Mouse (Mus musculus) CH12.LX (cell line): Measurements from ENCODE around the gene Syne1. TPM values are rescaled to one million over a fixed set of nuclear protein-coding genes. Genes with fewer than 3 reads are reported as not detected.

Experiments used
- DNase-seq: peaks from one replicate; pipeline ENCODE4 v3.0.0-alpha.2; 2013; ENCODE audit errors: extremely low read depth
- H3K27ac ChIP-seq: 2 replicates; pipeline ENCODE4 v1.5.1; 2012; ENCODE audit warnings: low read depth, mild to moderate bottlenecking, control low read depth, moderate library complexity; ENCODE audit not compliant: insufficient read depth
- H3K27me3 ChIP-seq: replicated peaks from 2 replicates; pipeline ENCODE3; 2012; ENCODE audit warnings: inconsistent platforms
- H3K36me3 ChIP-seq, 2 experiments: replicated peaks in 1 of 2; 2 replicates each; pipeline versions ENCODE3 to v1.6.1; 2012; ENCODE audit warnings: inconsistent platforms in 1 of 2, low read length in 1 of 2, mild to moderate bottlenecking in 1 of 2, mixed read lengths in 1 of 2, moderate library complexity in 1 of 2; ENCODE audit not compliant: control insufficient read depth in 1 of 2, insufficient read depth in 1 of 2
- H3K4me1 ChIP-seq, 2 experiments: 2 replicates each; pipeline ENCODE4 v1.6.1; 2012; ENCODE audit warnings: inconsistent platforms in 1 of 2, moderate library complexity in 1 of 2; ENCODE audit not compliant: insufficient read depth in 2 of 2, control insufficient read depth in 1 of 2
- H3K4me2 ChIP-seq: 2 replicates; pipeline ENCODE4 v1.6.1; 2012; ENCODE audit warnings: low read depth, mild to moderate bottlenecking, control low read depth; ENCODE audit not compliant: poor library complexity, insufficient read depth, severe bottlenecking
- H3K4me3 ChIP-seq, 3 experiments: fragments of 150-350 bp in 1 of 3; sonication (generic) in 1 of 3; replicated peaks in 1 of 3; 2 replicates each; pipeline versions ENCODE3 to v1.5.1; 2011 to 2012; ENCODE audit warnings: low read depth in 2 of 3, low read length in 2 of 3, mild to moderate bottlenecking in 2 of 3, moderate library complexity in 2 of 3, control low read depth in 1 of 3, improper control_type of control experiment in 1 of 3, inconsistent platforms in 1 of 3, mixed read lengths in 1 of 3; ENCODE audit not compliant: poor library complexity in 1 of 3
- H3K79me2 ChIP-seq: replicated peaks from 2 replicates; pipeline ENCODE4 v1.6.1; 2012; ENCODE audit warnings: mild to moderate bottlenecking, moderate library complexity; ENCODE audit not compliant: control insufficient read depth, poor library complexity, insufficient read depth, severe bottlenecking; ENCODE audit errors: extremely low read depth
- H3K9ac ChIP-seq: 2 replicates; pipeline ENCODE4 v1.6.1; 2012; ENCODE audit warnings: low read depth, mild to moderate bottlenecking, control low read depth, moderate library complexity; ENCODE audit not compliant: insufficient read depth
- H3K9me3 ChIP-seq: replicated peaks from 2 replicates; pipeline ENCODE3; 2012; ENCODE audit warnings: low read length, inconsistent platforms, mixed read lengths
- BHLHE40 ChIP-seq: IDR thresholded peaks from 2 replicates; pipeline ENCODE4 v1.6.1; 2011; ENCODE audit warnings: mild to moderate bottlenecking, low read depth, low read length, improper control_type of control experiment
- CHD1 ChIP-seq: IDR thresholded peaks from 2 replicates; pipeline ENCODE4 v1.6.1; 2012; ENCODE audit warnings: low read depth, low read length, improper control_type of control experiment, inconsistent platforms
- CTCF ChIP-seq, 2 experiments: IDR thresholded peaks in 1 of 2; conservative IDR thresholded peaks in 1 of 2; 2 replicates each; pipeline ENCODE4 v1.5.1; 2011 to 2012; ENCODE audit warnings: low read depth in 2 of 2, low read length in 2 of 2, improper control_type of control experiment in 1 of 2, inconsistent platforms in 1 of 2, mild to moderate bottlenecking in 1 of 2, moderate library complexity in 1 of 2
- E2F4 ChIP-seq: IDR thresholded peaks from 2 replicates; pipeline ENCODE4 v1.6.1; 2011; ENCODE audit warnings: low read depth, low read length, improper control_type of control experiment; ENCODE audit not compliant: insufficient replicate concordance
- ELF1 ChIP-seq: IDR thresholded peaks from 2 replicates; pipeline ENCODE4 v1.6.1; 2014; ENCODE audit warnings: low read depth, mild to moderate bottlenecking, inconsistent platforms, low read length, improper control_type of control experiment
- EP300 ChIP-seq: IDR thresholded peaks from 2 replicates; pipeline ENCODE4 v1.6.1; 2011; ENCODE audit warnings: low read length, improper control_type of control experiment
- ETS1 ChIP-seq: conservative IDR thresholded peaks from 2 replicates; pipeline ENCODE4 v1.6.1; 2012; ENCODE audit warnings: low read depth, mild to moderate bottlenecking, inconsistent platforms, low read length, improper control_type of control experiment, moderate library complexity
- GABPA ChIP-seq: IDR thresholded peaks from 2 replicates; pipeline ENCODE4 v1.6.1; 2012; ENCODE audit warnings: low read depth, low read length, improper control_type of control experiment, inconsistent platforms; ENCODE audit not compliant: insufficient replicate concordance
- HCFC1 ChIP-seq: IDR thresholded peaks from 2 replicates; pipeline ENCODE4 v1.6.1; 2012; ENCODE audit warnings: low read depth, mild to moderate bottlenecking, inconsistent platforms, low read length, improper control_type of control experiment
- IRF4 ChIP-seq: IDR thresholded peaks from 2 replicates; pipeline ENCODE4 v1.6.1; 2014; ENCODE audit warnings: low read depth, mild to moderate bottlenecking, inconsistent platforms, low read length, improper control_type of control experiment
- JUND ChIP-seq: conservative IDR thresholded peaks from 2 replicates; pipeline ENCODE4 v1.6.1; 2011; ENCODE audit warnings: low read depth, low read length, improper control_type of control experiment
- KAT2A ChIP-seq: IDR thresholded peaks from 2 replicates; pipeline ENCODE4 v1.6.1; 2012; ENCODE audit warnings: low read length, improper control_type of control experiment, inconsistent platforms; ENCODE audit not compliant: insufficient replicate concordance
- MAFK ChIP-seq: IDR thresholded peaks from 2 replicates; pipeline ENCODE4 v1.6.1; 2011; ENCODE audit warnings: low read length, improper control_type of control experiment; ENCODE audit not compliant: insufficient replicate concordance
- MAX ChIP-seq: IDR thresholded peaks from 2 replicates; pipeline ENCODE4 v1.6.1; 2011; ENCODE audit warnings: low read length, improper control_type of control experiment
- MEF2A ChIP-seq: IDR thresholded peaks from 2 replicates; pipeline ENCODE4 v1.6.1; 2014; ENCODE audit warnings: low read depth, mild to moderate bottlenecking, inconsistent platforms, low read length, improper control_type of control experiment, borderline replicate concordance
- MXI1 ChIP-seq: IDR thresholded peaks from 2 replicates; pipeline ENCODE4 v1.6.1; 2011; ENCODE audit warnings: mild to moderate bottlenecking, low read depth, low read length, improper control_type of control experiment
- MYC ChIP-seq: IDR thresholded peaks from 2 replicates; pipeline ENCODE4 v1.6.1; 2011; ENCODE audit warnings: low read depth, mild to moderate bottlenecking, improper control_type of control experiment, low read length
- NELFE ChIP-seq: IDR thresholded peaks from 2 replicates; pipeline ENCODE4 v1.6.1; 2011; ENCODE audit warnings: low read depth, low read length, improper control_type of control experiment
- NRF1 ChIP-seq: IDR thresholded peaks from 2 replicates; pipeline ENCODE4 v1.6.1; 2014; ENCODE audit warnings: low read depth, mild to moderate bottlenecking, inconsistent platforms, low read length, improper control_type of control experiment, moderate library complexity
- PAX5 ChIP-seq: IDR thresholded peaks from 2 replicates; pipeline ENCODE4 v1.6.1; 2012; ENCODE audit warnings: low read length, inconsistent platforms, mixed read lengths
- POLR2A ChIP-seq: IDR thresholded peaks from 2 replicates; pipeline ENCODE4 v1.6.1; 2011; ENCODE audit warnings: low read depth, mild to moderate bottlenecking, improper control_type of control experiment, low read length
- POLR2AphosphoS2 ChIP-seq: IDR thresholded peaks from 2 replicates; pipeline ENCODE4 v1.6.1; 2011; ENCODE audit warnings: low read depth, low read length, improper control_type of control experiment
- RAD21 ChIP-seq: IDR thresholded peaks from 2 replicates; pipeline ENCODE4 v1.6.1; 2011; ENCODE audit warnings: low read depth, mild to moderate bottlenecking, low read length, improper control_type of control experiment, moderate library complexity
- RCOR1 ChIP-seq: conservative IDR thresholded peaks from 2 replicates; pipeline ENCODE4 v1.6.1; 2012; ENCODE audit warnings: low read depth, mild to moderate bottlenecking, inconsistent platforms, low read length, improper control_type of control experiment
- SIN3A ChIP-seq: IDR thresholded peaks from 2 replicates; pipeline ENCODE4 v1.6.1; 2012; ENCODE audit warnings: low read length, improper control_type of control experiment, inconsistent platforms
- SMC3 ChIP-seq: IDR thresholded peaks from 2 replicates; pipeline ENCODE4 v1.6.1; 2011; ENCODE audit warnings: low read depth, low read length, improper control_type of control experiment
- TCF12 ChIP-seq: IDR thresholded peaks from 2 replicates; pipeline ENCODE4 v1.6.1; 2014; ENCODE audit warnings: low read depth, mild to moderate bottlenecking, inconsistent platforms, low read length, improper control_type of control experiment
- USF1 ChIP-seq: IDR thresholded peaks from 2 replicates; pipeline ENCODE4 v1.6.1; 2014; ENCODE audit warnings: low read depth, mild to moderate bottlenecking, inconsistent platforms, low read length, improper control_type of control experiment
- USF2 ChIP-seq: conservative IDR thresholded peaks from 2 replicates; pipeline ENCODE4 v1.6.1; 2011; ENCODE audit warnings: low read depth, low read length, improper control_type of control experiment
- ZC3H11A ChIP-seq: IDR thresholded peaks from 2 replicates; pipeline ENCODE4 v1.6.1; 2012; ENCODE audit warnings: low read depth, mild to moderate bottlenecking, inconsistent platforms, low read length, improper control_type of control experiment
- ZMIZ1 ChIP-seq: IDR thresholded peaks from 2 replicates; pipeline ENCODE4 v1.6.1; 2012; ENCODE audit warnings: low read depth, mild to moderate bottlenecking, inconsistent platforms, low read length, improper control_type of control experiment
- ZNF384 ChIP-seq: IDR thresholded peaks from 2 replicates; pipeline ENCODE4 v1.6.1; 2012; ENCODE audit warnings: low read depth, low read length, improper control_type of control experiment, inconsistent platforms
- dilution Hi-C: fragments of 300-500 bp; cut with MboI; formaldehyde crosslinking; loops from 2 replicates; pipeline ENCODE4 v1.14.3; 2020; ENCODE audit warnings: low sequenced_read_pairs; ENCODE audit not compliant: extremely low pct_unique_long_range_greater_than_20kb, extremely low pct_ligation_motif_present
- in situ Hi-C: fragments of 300-500 bp; cut with MboI; formaldehyde crosslinking; loops from 3 replicates; pipeline ENCODE4 v1.14.3; 2019; ENCODE audit warnings: low sequenced_read_pairs, low pct_ligation_motif_present, low pct_unique_long_range_greater_than_20kb, mixed read lengths
- polyA plus RNA-seq: library from polyadenylated mRNA; unstranded; fragments of >175 nt; gene quantifications from 2 replicates; pipeline ENCODE4 v1.2.1, GENCODE M21; 2012; ENCODE audit warnings: low read depth; ENCODE audit not compliant: insufficient read length
- total RNA-seq, 2 experiments: library from RNA; depleted of rRNA; stranded (reverse); fragments of 300-350 nt in 1 of 2; fragments of >200 nt in 1 of 2; gene quantifications; 2 replicates each; pipeline ENCODE4 v1.2.3; 2012 to 2014

Syne1 gene
- total RNA-seq (2012; rRNA removed) (3.0 and 3.1 TPM in 2 replicates), total RNA-seq (2014; rRNA removed) (3.6 TPM in 2 replicates), polyA plus RNA-seq (6.0 and 7.6 TPM in 2 replicates)

DNA sequence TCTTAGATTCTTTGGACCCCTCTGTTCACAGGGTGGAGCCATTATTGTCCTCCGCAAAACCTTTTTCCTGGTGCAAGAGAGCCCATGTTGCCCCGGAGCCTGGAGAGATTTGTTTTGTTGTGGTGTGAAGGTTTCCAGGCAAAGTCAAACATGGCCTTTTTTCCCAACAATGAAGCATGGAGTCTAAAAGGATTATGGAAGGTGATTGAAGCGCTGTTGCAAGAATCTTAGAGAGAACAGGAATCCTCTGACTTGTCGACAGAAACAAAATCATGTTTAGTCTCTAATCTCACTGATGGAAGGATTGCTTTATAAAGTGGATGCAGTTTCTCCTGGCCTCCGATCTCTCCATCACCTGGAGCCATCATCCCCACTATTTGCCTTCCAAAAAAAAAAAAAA, at the start of gene Syne1:
TSS of gene Syne1 (minus strand) at position 101 of the 400 bp plus-strand sequence.
- no peak for TF ChIP-seq POLR2A
- TF ChIP-seq ZMIZ1: no peak
- no peak for TF ChIP-seq CTCF (conservative IDR thresholded peaks at IDR 0.05 in 1 of 2, IDR thresholded peaks at IDR 0.05 in 1 of 2; ENCODE audit: low read depth in 2 of 2, low read length in 2 of 2)
- no peak for TF ChIP-seq E2F4
- no peak for TF ChIP-seq RCOR1
- TF ChIP-seq MAX: no peak
- no peak for TF ChIP-seq MEF2A
- TF ChIP-seq GABPA: no peak
- TF ChIP-seq SIN3A: no peak
- TF ChIP-seq MXI1: no peak
- TF ChIP-seq NELFE: no peak
- no peak for TF ChIP-seq USF2
- TF ChIP-seq PAX5: no peak
- TF ChIP-seq IRF4: no peak
- no peak for TF ChIP-seq POLR2AphosphoS2
- TF ChIP-seq CHD1: no peak
- no peak for TF ChIP-seq HCFC1
- TF ChIP-seq JUND: no peak
- TF ChIP-seq NRF1: no peak
- no peak for TF ChIP-seq EP300
- no peak within 1 kb of the TSS for H3K27ac ChIP-seq
- no peak within 1 kb of the TSS for H3K9ac ChIP-seq
- H3K9me3 ChIP-seq: no peaks in the 10 kb centered on the region
- H3K4me2 ChIP-seq: no peak within 1 kb of the TSS
- no peaks in the 10 kb centered on the region for H3K36me3 ChIP-seq
- DNase-seq: no peak
- H3K4me3 ChIP-seq: no peak within 1 kb of the TSS
- no peaks in the 10 kb centered on the region for H3K79me2 ChIP-seq
- H3K27me3 ChIP-seq: no peaks in the 10 kb centered on the region
- dilution Hi-C loops: no loop called here
- peaks cover 0 to 5% of the 10 kb centered on the region in 2 experiments; a peak in 1 of 4 replicates for H3K4me1 ChIP-seq
- in situ Hi-C loops: no loop called here

- Histone ChIP-seq H3K36me3 (no peaks in the 10 kb centered on the region), H3K27me3 (no peaks in the 10 kb centered on the region), H3K27ac (no peak overlapping the region), H3K4me2 (no peak overlapping the region), H3K4me3 (no peak overlapping the region), H3K9ac (no peak overlapping the region), H3K4me1 (0 out of 4 replicates have a peak, but pooled peaks cover 0 to 5% of the 10 kb centered on the region in 2 experiments), H3K79me2 (no peaks in the 10 kb centered on the region), H3K9me3 (no peaks in the 10 kb centered on the region)
- DNase-seq: peak; percentile 76
- dilution Hi-C loops (no loop called here), in situ Hi-C loops (no loop called here)
- TF ChIP-seq E2F4 (no peak), USF1 (no peak), TCF12 (no peak), ZC3H11A (peak; percentile 33; the same call in 1 of the 2 replicates), SMC3 (peak; percentile 78), MAFK (no peak), USF2 (no peak), NRF1 (no peak), BHLHE40 (no peak), MEF2A (no peak), PAX5 (no peak), CTCF (conservative IDR thresholded peaks at IDR 0.05 in 1 of 2, IDR thresholded peaks at IDR 0.05 in 1 of 2; ENCODE audit: low read depth in 2 of 2, low read length in 2 of 2) (peak; percentile 61 to 85), MYC (no peak), MAX (no peak), POLR2AphosphoS2 (no peak), MXI1 (no peak), ELF1 (no peak), ETS1 (no peak), ZNF384 (no peak), NELFE (no peak), IRF4 (no peak), EP300 (no peak), KAT2A (no peak), RAD21 (peak; percentile 93)
Observed at GRCm38 (mm10) chr10:5600123-5600522, 48.8 kb upstream of the Syne1 start.
